Mouse (Mus musculus): ENCODE measurements around the gene Dlg2. TPM values are rescaled to one million over a fixed set of nuclear protein-coding genes. Genes with fewer than 3 reads are reported as not detected.

The Dlg2 gene
- polyA plus RNA-seq, 1 experiment from 2014 or later, result 28.5 TPM

GRCm38 (mm10) chr7:90554421-90554820 lies 77.9 kb downstream of the Dlg2 start:
- Histone ChIP-seq H3K27ac (replicated peaks) (no peak overlapping the region), H3K4me3 (no peak overlapping the region), H3K36me3 (no peaks in the 10 kb centered on the region), H3K4me2 (no peak overlapping the region), H3K4me1 (replicated peaks) (no peaks in the 10 kb centered on the region), H3K9ac (no peak overlapping the region), H3K9me3 (no peaks in the 10 kb centered on the region), H3K27me3 (no peaks in the 10 kb centered on the region)
- WGBS, result 86% methylated on average over 2 of the region's 2 CpGs
- no peak for ATAC-seq (ENCODE audit: low FRiP score, low read depth)

- no peaks in the 10 kb centered on the region for H3K9me3 ChIP-seq
- H3K36me3 ChIP-seq, result no peaks in the 10 kb centered on the region
- H3K27ac ChIP-seq (replicated peaks), result no peak overlapping the region
- H3K4me1 ChIP-seq (replicated peaks), result no peaks in the 10 kb centered on the region
- ATAC-seq (ENCODE audit: low FRiP score, low read depth), result no peak
- no peak overlapping the region for H3K4me3 ChIP-seq
- H3K4me2 ChIP-seq, result peak overlapping the region; percentile 30; the same call in 1 of the 2 replicates
- 7% methylated on average over 7 of the region's 7 CpGs for whole genome bisulfite sequencing
- no peaks in the 10 kb centered on the region for H3K27me3 ChIP-seq
- no peak overlapping the region for H3K9ac ChIP-seq
Measured at GRCm38 (mm10) chr7:90569130-90569529, 92.7 kb downstream of the Dlg2 start.

- Histone ChIP-seq H3K4me1 (replicated peaks) (no peaks in the 10 kb centered on the region), H3K4me2 (no peak overlapping the region), H3K27ac (replicated peaks) (no peak overlapping the region), H3K27me3 (no peaks in the 10 kb centered on the region), H3K9me3 (no peaks in the 10 kb centered on the region), H3K4me3 (no peak overlapping the region), H3K9ac (no peak overlapping the region), H3K36me3 (no peaks in the 10 kb centered on the region)
- no peak for ATAC-seq (ENCODE audit: low FRiP score, low read depth)
- 70% methylated on average over 2 of the region's 2 CpGs for WGBS
Measured at GRCm38 (mm10) chr7:90587795-90588194, 111.3 kb downstream of the Dlg2 start.

GRCm38 (mm10) chr7:90588318-90588717 lies 111.8 kb downstream of the Dlg2 start:
- H3K27me3 ChIP-seq, result no peaks in the 10 kb centered on the region
- ATAC-seq (ENCODE audit: low FRiP score, low read depth), result no peak

GRCm38 (mm10) chr7:90609764-90610163 lies 133.3 kb downstream of the Dlg2 start:
- WGBS, result 69% methylated on average over 2 of the region's 2 CpGs
- Histone ChIP-seq H3K9ac (no peak overlapping the region), H3K4me1 (replicated peaks) (no peaks in the 10 kb centered on the region), H3K4me3 (no peak overlapping the region), H3K27ac (replicated peaks) (no peak overlapping the region), H3K9me3 (no peaks in the 10 kb centered on the region), H3K36me3 (no peaks in the 10 kb centered on the region), H3K4me2 (no peak overlapping the region), H3K27me3 (no peaks in the 10 kb centered on the region)
- no peak for ATAC-seq (ENCODE audit: low FRiP score, low read depth)

More at GRCm38 (mm10) chr7:90588318-90588717, 111.8 kb downstream of the Dlg2 start:
- no peak overlapping the region for H3K9ac ChIP-seq
- H3K4me1 ChIP-seq (replicated peaks), result no peaks in the 10 kb centered on the region
- H3K27ac ChIP-seq (replicated peaks), result no peak overlapping the region
- H3K36me3 ChIP-seq, result no peaks in the 10 kb centered on the region
- H3K4me2 ChIP-seq, result no peak overlapping the region
- no peak overlapping the region for H3K4me3 ChIP-seq
- 88% methylated on average over 1 of the region's 1 CpGs for WGBS
- no peaks in the 10 kb centered on the region for H3K9me3 ChIP-seq

- 86% methylated on average over 3 of the region's 3 CpGs for WGBS
- Histone ChIP-seq H3K9ac (no peak overlapping the region), H3K4me3 (no peak overlapping the region), H3K36me3 (no peaks in the 10 kb centered on the region), H3K4me2 (no peak overlapping the region), H3K9me3 (no peaks in the 10 kb centered on the region), H3K27ac (replicated peaks) (no peak overlapping the region), H3K27me3 (no peaks in the 10 kb centered on the region), H3K4me1 (replicated peaks) (no peaks in the 10 kb centered on the region)
- ATAC-seq (ENCODE audit: low FRiP score, low read depth), result no peak
Measured at GRCm38 (mm10) chr7:90630546-90630945, 154.1 kb downstream of the Dlg2 start.

GRCm38 (mm10) chr7:90649512-90649911 lies 173.0 kb downstream of the Dlg2 start:
- Histone ChIP-seq H3K9ac (no peak overlapping the region), H3K36me3 (no peaks in the 10 kb centered on the region), H3K4me1 (replicated peaks) (no peaks in the 10 kb centered on the region), H3K27me3 (no peaks in the 10 kb centered on the region), H3K9me3 (no peaks in the 10 kb centered on the region), H3K4me3 (no peak overlapping the region), H3K4me2 (no peak overlapping the region), H3K27ac (replicated peaks) (no peak overlapping the region)
- ATAC-seq (ENCODE audit: low FRiP score, low read depth), result no peak
- WGBS, result 93% methylated on average over 1 of the region's 1 CpGs

GRCm38 (mm10) chr7:90651128-90651527 lies 174.7 kb downstream of the Dlg2 start:
- Histone ChIP-seq H3K9me3 (no peaks in the 10 kb centered on the region), H3K4me1 (replicated peaks) (no peaks in the 10 kb centered on the region), H3K4me2 (no peak overlapping the region), H3K36me3 (no peaks in the 10 kb centered on the region), H3K9ac (no peak overlapping the region), H3K4me3 (no peak overlapping the region), H3K27ac (replicated peaks) (no peak overlapping the region), H3K27me3 (no peaks in the 10 kb centered on the region)
- WGBS, result 40% methylated on average over 6 of the region's 6 CpGs
- ATAC-seq (ENCODE audit: low FRiP score, low read depth), result no peak

- 93% methylated on average over 2 of the region's 2 CpGs for WGBS
- no peak for ATAC-seq (ENCODE audit: low FRiP score, low read depth)
- Histone ChIP-seq H3K9ac (no peak overlapping the region), H3K9me3 (no peaks in the 10 kb centered on the region), H3K4me3 (no peak overlapping the region), H3K4me2 (no peak overlapping the region), H3K36me3 (no peaks in the 10 kb centered on the region), H3K27me3 (no peaks in the 10 kb centered on the region), H3K4me1 (replicated peaks) (no peaks in the 10 kb centered on the region), H3K27ac (replicated peaks) (no peak overlapping the region)
Measured at GRCm38 (mm10) chr7:90651611-90652010, 175.1 kb downstream of the Dlg2 start.

- Histone ChIP-seq H3K36me3 (no peaks in the 10 kb centered on the region), H3K27me3 (no peaks in the 10 kb centered on the region), H3K9ac (no peak overlapping the region), H3K4me2 (no peak overlapping the region), H3K27ac (replicated peaks) (no peak overlapping the region), H3K9me3 (no peaks in the 10 kb centered on the region), H3K4me3 (no peak overlapping the region), H3K4me1 (replicated peaks) (no peaks in the 10 kb centered on the region)
- 51% methylated on average over 3 of the region's 3 CpGs for WGBS
- ATAC-seq (ENCODE audit: low FRiP score, low read depth), result no peak
Measured at GRCm38 (mm10) chr7:90658593-90658992, 182.1 kb downstream of the Dlg2 start.

GRCm38 (mm10) chr7:90694050-90694449 lies 217.6 kb downstream of the Dlg2 start:
- ATAC-seq (ENCODE audit: low FRiP score, low read depth), result no peak
- H3K4me1 ChIP-seq (replicated peaks), result no peaks in the 10 kb centered on the region

GRCm38 (mm10) chr7:90696181-90696950 lies 219.9 kb downstream of the Dlg2 start:
- no peaks in the 10 kb centered on the region for H3K27me3 ChIP-seq
- no peaks in the 10 kb centered on the region for H3K4me1 ChIP-seq (replicated peaks)
- no peak overlapping the region for H3K27ac ChIP-seq (replicated peaks)
- H3K4me2 ChIP-seq, result no peak overlapping the region
- no peaks in the 10 kb centered on the region for H3K9me3 ChIP-seq
- 51% methylated on average over 7 of the region's 7 CpGs for WGBS
- no peaks in the 10 kb centered on the region for H3K36me3 ChIP-seq
- no peak for ATAC-seq (ENCODE audit: low FRiP score, low read depth)
- H3K4me3 ChIP-seq, result no peak overlapping the region
- no peak overlapping the region for H3K9ac ChIP-seq

More at GRCm38 (mm10) chr7:90694050-90694449, 217.6 kb downstream of the Dlg2 start:
- Histone ChIP-seq H3K4me2 (no peak overlapping the region), H3K9ac (no peak overlapping the region), H3K36me3 (no peaks in the 10 kb centered on the region), H3K4me3 (no peak overlapping the region), H3K27ac (replicated peaks) (no peak overlapping the region), H3K9me3 (no peaks in the 10 kb centered on the region), H3K27me3 (no peaks in the 10 kb centered on the region)
